Mouse (Mus musculus) midbrain, embryonic 13.5 days (tissue): ENCODE data around the gene Cep95. TPM values are rescaled to one million over a fixed set of nuclear protein-coding genes. Genes with fewer than 3 reads are reported as not detected.

Experiments
- ATAC-seq: fragments of 200-750 bp; cut with Nextera tagmentation; 2 replicates; pipeline ENCODE4 v1.8.0; 2017; ENCODE audit warnings: mild to moderate bottlenecking, moderate TSS enrichment, moderate library complexity
- H3K27ac ChIP-seq: fragments of 300-500 bp; sonication (generic); 2 replicates; pipeline ENCODE4 v1.5.1; 2015; ENCODE audit warnings: inconsistent platforms, mild to moderate bottlenecking, moderate library complexity
- H3K27me3 ChIP-seq: fragments of 300-500 bp; sonication (generic); 2 replicates; pipeline ENCODE4 v1.6.1; 2015; ENCODE audit warnings: mild to moderate bottlenecking, inconsistent platforms
- H3K36me3 ChIP-seq: fragments of 300-500 bp; sonication (generic); 2 replicates; pipeline ENCODE4 v1.6.1; 2015; ENCODE audit warnings: mild to moderate bottlenecking, inconsistent platforms
- H3K4me1 ChIP-seq: fragments of 300-500 bp; sonication (generic); replicated peaks from 2 replicates; pipeline ENCODE4 v1.6.1; 2015; ENCODE audit warnings: inconsistent platforms
- H3K4me2 ChIP-seq: fragments of 300-500 bp; sonication (generic); replicated peaks from 2 replicates; pipeline ENCODE4 v1.6.1; 2015; ENCODE audit warnings: moderate library complexity, mild to moderate bottlenecking, inconsistent platforms
- H3K4me3 ChIP-seq: fragments of 300-500 bp; sonication (generic); replicated peaks from 2 replicates; pipeline ENCODE4 v1.5.1; 2015; ENCODE audit warnings: mild to moderate bottlenecking, inconsistent platforms
- H3K9ac ChIP-seq: fragments of 300-500 bp; sonication (generic); replicated peaks from 2 replicates; pipeline ENCODE4 v1.6.1; 2015; ENCODE audit warnings: mild to moderate bottlenecking, inconsistent platforms
- H3K9me3 ChIP-seq: fragments of 300-500 bp; sonication (generic); 2 replicates; pipeline ENCODE4 v1.6.1; 2016; ENCODE audit warnings: mild to moderate bottlenecking, inconsistent platforms
- WGBS: fragments of 180-500 bp; shearing (Covaris S2); methylation state at CpG from one replicate; pipeline ENCODE4 v1.1.7; 2015; 5-methylcytosine and 5-hydroxymethylcytosine counted together
- polyA plus RNA-seq: library from polyadenylated mRNA; unstranded; fragments of >200 nt; fragmentation: Nextera tagmentation; extraction: Ambion mirVana; gene quantifications from 2 replicates; pipeline ENCODE4 v1.2.1, GENCODE M21; 2015

Cep95 gene
- polyA plus RNA-seq, 1 experiment from 2014 or later = 20.4 TPM

DNA sequence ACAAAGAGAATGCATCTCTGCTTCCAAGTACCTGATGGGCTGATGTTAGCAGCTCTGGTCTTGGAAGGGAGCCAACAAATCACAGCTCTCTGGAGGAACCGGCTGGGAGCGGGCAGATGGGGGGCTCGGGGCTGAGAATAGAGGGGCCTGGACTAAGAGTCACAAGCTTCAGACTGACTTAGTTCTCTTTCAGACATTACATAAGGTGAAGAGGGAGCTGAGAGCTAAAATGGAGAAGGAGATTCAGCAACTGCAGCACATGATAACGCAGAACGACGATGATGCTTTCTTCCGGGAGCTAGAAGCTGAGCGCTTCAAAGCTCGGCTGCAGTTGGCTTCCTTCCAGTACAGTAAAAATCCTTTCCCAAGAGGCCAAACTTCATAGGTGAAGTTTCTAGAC is 29.3 kb downstream of the Cep95 start:
- H3K4me3 ChIP-seq = no peak overlapping the region
- WGBS = 63% methylated on average over 9 of the region's 9 CpGs
- no peak overlapping the region for H3K4me2 ChIP-seq
- H3K27ac ChIP-seq = peak overlapping the region; percentile 54; the same call in 1 of the 2 replicates
- no peak overlapping the region for H3K9ac ChIP-seq
- peaks cover 85% of the 10 kb centered on the region for H3K36me3 ChIP-seq
- H3K9me3 ChIP-seq = no peaks in the 10 kb centered on the region
- ATAC-seq = peak; percentile 58; the same call in 1 of the 2 replicates
- H3K27me3 ChIP-seq = no peaks in the 10 kb centered on the region
- peaks cover 10% of the 10 kb centered on the region for H3K4me1 ChIP-seq

DNA sequence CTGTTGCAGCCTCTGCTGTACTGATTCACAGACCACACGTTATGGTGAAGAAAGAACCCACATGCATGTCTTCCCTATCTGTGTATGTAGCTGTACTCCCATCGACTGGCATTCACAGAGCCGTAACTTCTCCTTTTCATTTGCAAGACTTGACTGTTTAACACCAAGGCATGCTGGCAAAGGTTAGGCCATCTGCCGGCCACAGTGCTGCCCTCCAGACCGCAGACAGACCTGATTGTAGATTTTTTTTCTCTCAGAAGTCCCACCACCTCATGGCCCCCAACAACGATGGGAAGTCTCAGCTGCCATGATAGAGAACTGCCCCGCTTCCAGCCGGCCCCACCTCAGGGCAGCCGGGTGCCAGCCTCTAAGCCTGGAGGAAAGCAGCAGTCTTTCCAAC is 30.5 kb downstream of the Cep95 start:
- no peaks in the 10 kb centered on the region for H3K27me3 ChIP-seq
- H3K4me3 ChIP-seq = no peak overlapping the region
- 90% methylated on average over 9 of the region's 9 CpGs for WGBS
- peaks cover 82% of the 10 kb centered on the region for H3K36me3 ChIP-seq
- H3K9ac ChIP-seq = no peak overlapping the region
- H3K4me1 ChIP-seq = peaks cover 10% of the 10 kb centered on the region
- H3K9me3 ChIP-seq = no peaks in the 10 kb centered on the region
- H3K27ac ChIP-seq = no peak overlapping the region
- no peak overlapping the region for H3K4me2 ChIP-seq
- ATAC-seq = no peak

DNA sequence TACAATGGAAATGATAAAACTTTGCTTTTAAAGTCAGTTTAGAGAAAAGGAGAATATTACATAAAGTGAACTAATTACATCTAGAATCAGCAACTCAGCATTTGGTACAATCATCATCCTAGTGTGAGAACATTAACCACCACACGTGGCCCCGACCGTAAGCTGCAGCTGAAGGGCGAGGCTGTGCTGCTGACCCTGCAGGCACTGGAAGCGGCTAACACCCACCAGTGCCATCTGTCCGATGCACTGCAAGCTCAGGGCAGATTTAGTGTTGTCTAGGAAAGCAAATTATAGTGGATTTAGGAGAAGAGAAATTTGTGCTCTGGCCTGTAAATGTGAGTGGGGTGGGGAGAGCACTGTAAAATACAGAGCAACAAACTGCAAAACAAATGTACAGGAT is 31.2 kb downstream of the Cep95 start:
- Histone ChIP-seq H3K4me3 (no peak overlapping the region), H3K4me1 (peaks cover 10% of the 10 kb centered on the region), H3K9me3 (no peaks in the 10 kb centered on the region), H3K4me2 (no peak overlapping the region), H3K9ac (no peak overlapping the region), H3K27ac (no peak overlapping the region), H3K36me3 (peaks cover 80% of the 10 kb centered on the region), H3K27me3 (no peaks in the 10 kb centered on the region)
- no peak for ATAC-seq
- 79% methylated on average over 6 of the region's 6 CpGs for WGBS

DNA sequence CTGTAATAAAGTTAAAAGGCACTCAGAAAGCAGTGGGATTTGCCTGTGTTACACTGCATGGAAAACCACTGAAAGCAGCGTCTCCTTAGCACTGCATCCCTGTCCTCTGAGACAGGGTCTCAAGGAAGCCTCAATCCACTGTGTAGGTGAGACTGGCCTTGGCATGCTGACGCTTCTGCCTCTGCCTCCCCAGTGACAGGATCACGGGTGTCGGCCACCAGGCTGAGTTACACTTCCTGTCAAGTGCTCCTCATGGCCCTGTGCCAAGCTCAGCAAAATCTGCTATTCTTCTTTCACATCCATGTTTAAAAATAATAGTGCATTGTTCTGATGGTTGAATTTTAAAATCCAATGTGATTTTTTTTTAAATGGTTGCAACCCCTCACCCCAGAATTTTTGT is 31.9 kb downstream of the Cep95 start:
- no peaks in the 10 kb centered on the region for H3K9me3 ChIP-seq
- no peak overlapping the region for H3K9ac ChIP-seq
- 84% methylated on average over 4 of the region's 4 CpGs for WGBS
- peaks cover 10% of the 10 kb centered on the region for H3K4me1 ChIP-seq
- no peak overlapping the region for H3K4me3 ChIP-seq
- ATAC-seq = no peak
- H3K36me3 ChIP-seq = peaks cover 74% of the 10 kb centered on the region
- no peak overlapping the region for H3K27ac ChIP-seq
- no peak overlapping the region for H3K4me2 ChIP-seq
- H3K27me3 ChIP-seq = no peaks in the 10 kb centered on the region

DNA sequence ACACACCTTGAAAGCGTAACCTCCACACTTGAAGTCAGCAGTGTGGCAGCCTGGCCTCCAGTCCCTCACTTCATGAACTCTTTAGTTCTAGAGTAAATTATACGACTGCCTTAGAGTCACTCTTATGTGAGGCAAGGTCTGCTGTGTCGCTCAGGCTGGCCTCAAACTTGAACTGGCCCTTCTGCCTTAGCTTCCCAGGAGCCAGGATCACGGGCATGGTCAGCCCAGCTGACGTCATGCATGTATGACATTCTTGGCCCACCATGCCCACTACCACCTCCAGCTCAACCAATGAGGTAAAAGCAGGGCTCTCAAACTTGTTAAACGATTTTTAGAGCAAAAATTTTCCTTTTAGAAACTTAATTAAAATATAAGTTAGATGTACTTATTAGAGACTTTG is 32.3 kb downstream of the Cep95 start:
- Histone ChIP-seq H3K9me3 (no peaks in the 10 kb centered on the region), H3K4me3 (no peak overlapping the region), H3K27me3 (no peaks in the 10 kb centered on the region), H3K9ac (no peak overlapping the region), H3K4me1 (peaks cover 10% of the 10 kb centered on the region), H3K36me3 (peaks cover 74% of the 10 kb centered on the region), H3K4me2 (no peak overlapping the region), H3K27ac (no peak overlapping the region)
- no peak for ATAC-seq
- 88% methylated on average over 6 of the region's 6 CpGs for WGBS

DNA sequence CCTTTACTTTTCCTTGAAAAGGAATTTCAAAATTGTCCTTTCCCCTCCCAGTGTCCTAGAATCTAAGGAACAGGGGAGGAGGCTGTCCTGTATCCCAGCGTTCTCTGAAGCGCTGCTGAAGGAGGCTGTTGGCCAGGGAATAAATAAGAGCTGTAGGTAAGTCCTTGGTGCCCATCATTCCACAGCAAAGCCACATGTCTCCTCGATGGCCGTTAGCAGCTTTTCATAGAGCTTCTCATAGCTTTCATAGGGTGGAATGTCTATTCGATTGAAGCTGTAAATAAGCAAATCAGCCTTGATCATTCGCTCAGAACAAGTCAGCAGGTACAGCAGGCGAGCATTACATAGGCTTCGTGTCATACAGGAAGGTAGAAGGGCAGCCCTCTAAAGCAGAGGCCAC is 33.4 kb downstream of the Cep95 start:
- ATAC-seq = no peak
- H3K4me2 ChIP-seq = no peak overlapping the region
- H3K4me1 ChIP-seq = peaks cover 10% of the 10 kb centered on the region
- WGBS = 93% methylated on average over 8 of the region's 8 CpGs
- H3K27ac ChIP-seq = no peak overlapping the region
- H3K27me3 ChIP-seq = no peaks in the 10 kb centered on the region
- no peaks in the 10 kb centered on the region for H3K9me3 ChIP-seq
- H3K9ac ChIP-seq = no peak overlapping the region
- no peak overlapping the region for H3K4me3 ChIP-seq
- peaks cover 73% of the 10 kb centered on the region for H3K36me3 ChIP-seq

DNA sequence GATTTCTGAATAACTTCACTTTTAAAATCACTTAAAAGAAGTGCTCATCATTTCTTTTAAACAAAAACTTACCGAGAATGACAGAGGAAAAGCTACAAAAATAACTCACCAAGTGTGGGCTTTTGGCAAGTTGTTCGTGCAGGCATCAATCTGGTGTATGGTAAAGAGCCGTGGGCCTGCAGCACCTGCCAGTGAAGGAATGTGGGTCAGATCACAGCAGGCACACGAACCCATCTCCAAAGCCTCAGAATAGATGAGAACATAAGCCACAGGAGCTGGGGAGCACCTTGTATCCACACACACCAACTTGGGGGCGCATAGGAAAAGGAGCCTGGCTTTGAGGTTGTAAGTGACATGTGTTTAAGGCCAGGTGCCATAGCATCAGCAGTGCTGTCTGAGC is 33.9 kb downstream of the Cep95 start:
- Histone ChIP-seq H3K4me1 (peaks cover 10% of the 10 kb centered on the region), H3K27me3 (no peaks in the 10 kb centered on the region), H3K4me3 (no peak overlapping the region), H3K4me2 (no peak overlapping the region), H3K9me3 (no peaks in the 10 kb centered on the region), H3K9ac (no peak overlapping the region), H3K27ac (no peak overlapping the region), H3K36me3 (peaks cover 73% of the 10 kb centered on the region)
- WGBS = 86% methylated on average over 5 of the region's 5 CpGs
- no peak for ATAC-seq

DNA sequence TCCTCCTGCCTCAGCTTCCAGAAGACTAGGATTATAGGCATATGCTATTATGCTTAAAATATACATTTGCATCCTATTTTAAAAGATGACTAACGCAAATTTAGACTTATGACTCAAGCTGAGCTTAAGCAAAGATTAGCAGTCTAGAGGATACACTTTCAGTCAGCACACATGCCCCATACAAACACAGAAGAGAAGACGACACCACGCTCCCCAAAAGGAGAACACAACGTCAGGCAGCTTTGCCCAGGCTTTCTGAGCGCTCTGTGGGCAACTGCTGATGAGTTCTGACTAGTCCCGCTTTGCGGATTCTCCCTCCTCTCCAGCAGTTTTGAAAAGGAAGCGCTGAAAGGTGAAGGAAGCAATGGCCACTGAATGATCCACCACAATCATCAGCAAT is 34.7 kb downstream of the Cep95 start:
- H3K9ac ChIP-seq = no peak overlapping the region
- 0 out of 2 replicates have a peak, but pooled peaks cover 3% of the 10 kb centered on the region for H3K4me1 ChIP-seq
- no peaks in the 10 kb centered on the region for H3K27me3 ChIP-seq
- no peak overlapping the region for H3K27ac ChIP-seq
- ATAC-seq = no peak
- 91% methylated on average over 8 of the region's 8 CpGs for WGBS
- H3K4me2 ChIP-seq = no peak overlapping the region
- H3K36me3 ChIP-seq = peaks cover 74% of the 10 kb centered on the region
- H3K9me3 ChIP-seq = no peaks in the 10 kb centered on the region
- no peak overlapping the region for H3K4me3 ChIP-seq

DNA sequence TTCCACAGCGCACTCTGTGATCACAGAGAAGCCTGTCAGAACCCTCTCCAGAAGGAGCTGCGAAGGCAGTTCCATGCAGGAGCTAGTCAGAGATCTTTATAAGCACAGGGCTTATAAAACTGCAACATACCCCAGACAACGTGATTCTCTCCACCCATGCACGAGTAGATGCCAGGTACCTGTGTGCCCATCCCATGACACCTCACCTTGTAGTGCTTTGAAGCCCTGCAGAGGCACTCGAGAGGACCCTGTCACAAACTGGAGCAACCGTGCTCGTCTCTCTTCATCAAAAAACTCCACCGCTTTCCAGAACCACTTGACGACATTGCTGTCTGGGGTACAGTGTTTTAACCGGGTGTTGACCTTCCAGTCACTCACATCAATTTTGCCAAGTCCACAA is 35.4 kb downstream of the Cep95 start:
- Histone ChIP-seq H3K27ac (no peak overlapping the region), H3K36me3 (peaks cover 71% of the 10 kb centered on the region), H3K9ac (no peak overlapping the region), H3K4me3 (no peak overlapping the region), H3K4me1 (no peaks in the 10 kb centered on the region), H3K4me2 (no peak overlapping the region), H3K27me3 (no peaks in the 10 kb centered on the region), H3K9me3 (no peaks in the 10 kb centered on the region)
- ATAC-seq = no peak
- 95% methylated on average over 10 of the region's 10 CpGs for WGBS

DNA sequence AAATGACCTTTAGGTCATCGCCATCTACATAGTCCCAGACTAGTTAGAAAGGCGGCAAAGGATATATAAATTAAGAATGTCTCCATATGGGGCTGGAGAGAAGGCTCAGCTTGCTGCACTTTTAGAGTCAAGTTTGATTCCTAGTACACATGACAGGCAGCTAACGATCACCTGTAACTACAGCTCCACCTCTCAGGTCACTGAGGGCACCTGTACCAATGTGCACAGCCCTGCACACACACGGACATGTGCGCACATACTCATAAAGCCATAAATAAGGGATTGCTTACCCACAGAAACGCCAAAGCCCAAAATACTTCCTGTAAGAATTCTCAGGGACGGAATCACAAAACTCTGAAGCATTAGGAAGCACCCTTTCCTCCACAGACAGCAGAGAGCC is 39.0 kb downstream of the Cep95 start:
- H3K36me3 ChIP-seq = peaks cover 74% of the 10 kb centered on the region
- WGBS = 100% methylated on average over 7 of the region's 7 CpGs
- no peak overlapping the region for H3K9ac ChIP-seq
- no peaks in the 10 kb centered on the region for H3K9me3 ChIP-seq
- no peak overlapping the region for H3K27ac ChIP-seq
- no peak overlapping the region for H3K4me3 ChIP-seq
- H3K27me3 ChIP-seq = no peaks in the 10 kb centered on the region
- H3K4me2 ChIP-seq = no peak overlapping the region
- H3K4me1 ChIP-seq = no peaks in the 10 kb centered on the region
- ATAC-seq = no peak

DNA sequence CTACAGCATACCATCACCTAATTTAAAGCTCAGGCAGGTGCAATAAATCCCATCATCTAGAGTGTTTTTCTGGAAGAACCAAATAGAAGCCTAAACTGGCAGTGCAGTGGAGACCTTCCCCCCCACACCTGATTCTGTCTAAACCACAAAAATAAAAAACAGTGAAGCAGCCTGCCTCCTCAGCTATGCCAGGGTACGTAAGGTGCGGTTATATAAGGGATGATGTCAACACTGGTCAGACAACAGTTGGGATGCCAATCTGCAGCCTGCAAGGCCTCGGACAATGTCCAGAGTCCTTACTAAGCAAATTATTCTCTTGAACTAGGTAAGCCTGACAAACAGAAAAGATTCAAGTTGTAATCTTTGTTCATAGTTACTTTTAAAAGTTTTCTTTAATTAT is 53.0 kb downstream of the Cep95 start:
- Histone ChIP-seq H3K27ac (no peak overlapping the region), H3K9ac (no peak overlapping the region), H3K36me3 (peaks cover 56% of the 10 kb centered on the region), H3K4me1 (no peaks in the 10 kb centered on the region), H3K4me2 (no peak overlapping the region), H3K4me3 (no peak overlapping the region), H3K9me3 (no peaks in the 10 kb centered on the region), H3K27me3 (no peaks in the 10 kb centered on the region)
- ATAC-seq = no peak
- 96% methylated on average over 3 of the region's 3 CpGs for WGBS

DNA sequence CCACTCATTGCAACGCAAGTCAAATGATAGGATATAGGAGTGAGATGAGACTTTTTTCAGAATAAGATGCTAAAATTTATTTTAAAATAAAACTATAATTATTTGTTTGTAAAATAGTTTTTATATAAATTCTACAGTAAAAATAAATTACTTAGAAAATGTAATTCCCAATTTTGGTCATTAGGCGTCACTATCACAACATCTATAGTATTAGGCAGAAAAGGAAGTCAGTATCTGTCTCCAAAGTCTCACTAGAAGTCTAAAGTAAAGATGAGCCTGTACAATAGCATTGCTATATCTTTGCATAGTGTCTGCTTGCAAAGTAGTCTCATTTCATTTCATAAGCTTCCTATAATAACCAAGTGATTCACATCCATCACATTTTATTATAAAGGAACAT is 62.4 kb downstream of the Cep95 start:
- 53% methylated on average over 2 of the region's 2 CpGs for WGBS
- H3K4me1 ChIP-seq = no peaks in the 10 kb centered on the region
- H3K4me3 ChIP-seq = no peak overlapping the region
- H3K27me3 ChIP-seq = no peaks in the 10 kb centered on the region
- no peaks in the 10 kb centered on the region for H3K9me3 ChIP-seq
- H3K36me3 ChIP-seq = peaks cover 35% of the 10 kb centered on the region
- H3K4me2 ChIP-seq = no peak overlapping the region
- no peak overlapping the region for H3K9ac ChIP-seq
- H3K27ac ChIP-seq = no peak overlapping the region
- no peak for ATAC-seq
